Mouse (Mus musculus): ENCODE data around the gene Bmp2k.

Gene Bmp2k

DNA sequence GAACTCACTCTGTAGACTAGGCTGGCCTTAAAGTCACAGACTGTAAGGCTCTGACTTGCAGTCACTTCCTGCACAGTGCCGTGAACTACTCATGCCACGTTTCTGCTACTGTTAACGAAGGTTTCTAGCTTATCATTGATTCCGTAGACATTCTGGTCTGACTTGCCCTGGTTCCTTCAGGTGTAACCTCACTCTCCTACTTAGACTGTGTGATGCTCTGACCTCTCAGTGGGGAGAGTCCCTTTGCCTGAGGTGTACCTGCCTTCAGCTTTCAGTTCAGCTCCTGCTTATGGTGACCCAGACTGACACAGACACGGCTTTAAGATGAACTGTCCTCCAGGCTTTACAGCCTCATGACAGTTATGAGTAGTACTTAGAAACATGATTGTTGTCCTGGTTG is 56.7 kb downstream of the Bmp2k start:
- no peak for DNase-seq (ENCODE audit: low spot score in 2 of 2)

DNA sequence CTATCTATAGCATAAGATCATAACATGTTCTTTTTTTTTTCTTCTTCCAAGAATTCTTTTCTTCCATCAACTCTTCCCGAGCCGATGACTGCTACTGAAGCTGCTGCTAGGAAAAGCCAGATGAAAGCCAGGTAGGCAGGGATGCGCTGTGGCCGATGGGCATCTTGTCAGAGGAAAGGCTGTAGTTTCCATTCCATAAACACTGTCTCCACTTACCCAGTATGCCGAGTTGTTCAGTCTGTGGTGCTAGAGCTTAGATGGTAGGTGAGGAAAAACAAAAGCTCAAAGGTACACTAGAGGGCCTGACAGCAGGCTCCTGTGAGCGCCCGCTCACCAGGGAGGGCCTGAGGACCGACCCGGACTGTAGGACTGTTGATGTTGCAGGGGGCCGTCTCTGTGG is 57.3 kb downstream of the Bmp2k start:
- no peak for DNase-seq (ENCODE audit: low spot score in 2 of 2)

DNA sequence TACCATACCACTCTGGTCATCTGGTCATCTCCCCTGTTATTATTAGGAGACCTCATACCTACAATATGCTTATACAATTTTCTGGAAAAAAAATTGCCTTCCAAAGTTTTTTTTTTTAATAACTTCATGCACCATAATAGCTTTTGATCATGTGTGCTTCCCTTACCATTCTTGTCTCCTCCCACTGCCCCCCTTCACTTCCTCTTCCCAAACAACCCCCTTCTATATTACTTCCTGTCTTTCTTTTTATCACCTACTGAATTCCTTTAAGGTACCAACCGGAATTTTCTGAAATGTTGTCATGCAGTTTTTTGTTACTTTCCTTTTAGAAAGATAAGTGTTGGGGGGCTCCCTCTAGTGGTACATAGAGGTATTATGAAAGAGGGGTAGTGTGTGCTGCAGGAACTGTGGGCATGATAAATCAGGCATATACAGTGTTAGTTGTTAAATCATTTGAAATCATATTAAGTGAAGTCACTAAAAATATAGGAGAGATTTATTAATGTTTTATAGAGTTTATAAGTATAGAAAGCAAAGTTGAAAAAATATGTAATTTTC is 58.1 kb downstream of the Bmp2k start:
- peak; percentile 31 to 44 for DNase-seq (ENCODE audit: low spot score in 2 of 2)

DNA sequence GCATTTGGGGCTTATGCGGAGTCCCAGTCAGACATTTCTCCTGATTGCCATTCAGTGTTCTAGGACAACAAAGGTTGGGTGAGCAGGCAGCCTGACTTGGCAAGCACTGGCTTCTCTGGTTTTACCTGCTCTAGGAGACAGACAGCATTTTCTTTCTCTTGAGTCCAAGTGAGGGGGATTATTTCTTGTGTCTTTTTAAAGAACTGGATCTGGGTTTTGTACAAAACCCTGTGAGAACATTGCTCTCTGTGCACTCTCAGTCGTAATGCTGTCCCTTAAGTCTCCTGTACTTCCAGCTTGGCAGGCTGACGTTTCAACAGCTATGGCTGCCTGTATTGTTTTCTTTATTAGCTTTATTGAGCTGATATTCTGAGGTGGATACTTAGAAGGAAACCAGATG is 58.9 kb downstream of the Bmp2k start:
- no peak for DNase-seq (ENCODE audit: low spot score in 2 of 2)

DNA sequence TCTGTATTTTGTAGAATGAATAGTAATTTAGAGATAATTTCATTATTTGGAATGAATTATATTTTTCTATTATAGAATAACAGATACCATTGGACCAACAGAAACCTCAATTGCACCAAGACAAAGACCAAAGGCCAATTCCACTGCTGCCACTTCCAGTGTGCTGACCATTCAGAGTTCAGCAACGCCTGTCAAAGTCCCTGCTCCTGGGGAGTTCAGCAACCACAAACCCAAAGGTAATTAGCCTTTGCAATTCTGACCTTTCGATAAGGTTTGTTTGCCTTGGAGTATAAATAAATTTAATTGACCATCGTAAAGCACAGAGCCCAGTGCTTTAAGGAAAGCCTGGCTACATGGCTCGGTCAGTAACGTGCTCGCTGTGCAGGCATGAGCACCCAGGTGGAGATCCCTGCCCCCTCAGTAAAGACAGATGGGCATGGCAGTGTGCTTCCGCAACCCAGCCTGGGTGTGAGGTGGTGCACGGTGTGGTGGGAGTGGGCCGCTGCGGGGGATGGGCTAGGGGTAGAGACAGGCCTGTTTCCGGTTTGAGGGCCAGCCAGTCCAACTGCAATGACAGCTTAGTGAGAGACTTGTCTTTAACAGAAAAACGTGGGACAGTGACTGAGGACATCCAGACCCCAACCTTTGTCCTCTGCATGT is 59.4 kb downstream of the Bmp2k start:
- DNase-seq (ENCODE audit: low spot score in 2 of 2): no peak

GRCm38 (mm10) chr5:97060864-97061263 is 63.4 kb downstream of the Bmp2k start:
- no peak for DNase-seq (ENCODE audit: low spot score in 2 of 2)

DNA sequence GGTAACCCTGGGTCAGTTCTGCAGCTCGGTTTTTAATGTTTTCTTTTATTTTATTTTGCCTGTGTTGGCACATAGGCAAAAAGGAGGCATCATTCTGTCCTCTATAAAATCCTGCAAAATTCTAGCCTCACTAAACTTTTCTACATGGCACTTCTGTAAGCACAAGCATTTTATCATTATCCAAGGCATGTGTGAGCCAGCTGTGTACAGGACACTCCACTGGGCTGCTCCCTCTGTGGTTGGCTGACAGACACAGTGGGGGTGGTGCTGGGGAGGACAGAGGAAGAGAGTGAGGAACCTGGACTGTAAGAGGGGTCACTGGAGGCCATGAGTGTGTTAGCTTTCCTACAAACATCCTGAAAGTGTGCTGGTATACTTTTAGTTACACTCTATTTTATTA is 64.6 kb downstream of the Bmp2k start:
- DNase-seq (ENCODE audit: low spot score in 2 of 2): no peak

DNA sequence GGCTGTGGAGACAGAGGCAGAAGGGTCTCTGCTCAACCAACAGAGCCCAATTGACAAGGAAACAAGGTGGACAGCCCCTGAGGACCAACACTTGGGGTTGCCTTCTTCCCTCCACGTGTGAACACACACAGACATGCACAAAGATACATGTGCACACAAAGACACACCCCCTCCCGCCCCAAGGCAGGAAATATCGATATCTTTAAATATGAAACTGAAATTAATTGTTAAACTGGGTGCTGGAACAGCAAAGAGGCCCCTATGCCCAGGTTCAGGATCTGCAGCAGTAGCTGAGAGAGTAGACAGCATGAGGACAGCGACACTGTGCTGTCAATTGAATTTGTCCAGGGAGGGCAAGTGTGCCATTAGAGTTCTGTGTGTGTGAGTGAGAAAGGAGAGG is 68.3 kb downstream of the Bmp2k start:
- DNase-seq (ENCODE audit: low spot score in 2 of 2): no peak

- peak in 1 of 2 experiments; percentile 9 for DNase-seq (ENCODE audit: low spot score in 2 of 2)
Measured at GRCm38 (mm10) chr5:97075476-97076151, 78.1 kb downstream of the Bmp2k start.

- DNase-seq (ENCODE audit: low spot score in 2 of 2): no peak
Measured at GRCm38 (mm10) chr5:97076167-97076566, 78.7 kb downstream of the Bmp2k start.

GRCm38 (mm10) chr5:97077676-97078075 is 80.2 kb downstream of the Bmp2k start:
- no peak for DNase-seq (ENCODE audit: low spot score in 2 of 2)

GRCm38 (mm10) chr5:97078641-97079040 is 81.2 kb downstream of the Bmp2k start:
- no peak for DNase-seq (ENCODE audit: low spot score in 2 of 2)

- no peak for DNase-seq (ENCODE audit: low spot score in 2 of 2)
Measured at GRCm38 (mm10) chr5:97081481-97081880, 84.0 kb downstream of the Bmp2k start.

- no peak for DNase-seq (ENCODE audit: low spot score in 2 of 2)
Measured at GRCm38 (mm10) chr5:97083701-97084100, 86.2 kb downstream of the Bmp2k start.

GRCm38 (mm10) chr5:97084541-97084940 is 87.1 kb downstream of the Bmp2k start:
- DNase-seq (ENCODE audit: low spot score in 2 of 2): no peak

GRCm38 (mm10) chr5:97085071-97085470 is 87.6 kb downstream of the Bmp2k start:
- DNase-seq (ENCODE audit: low spot score in 2 of 2): no peak

DNA sequence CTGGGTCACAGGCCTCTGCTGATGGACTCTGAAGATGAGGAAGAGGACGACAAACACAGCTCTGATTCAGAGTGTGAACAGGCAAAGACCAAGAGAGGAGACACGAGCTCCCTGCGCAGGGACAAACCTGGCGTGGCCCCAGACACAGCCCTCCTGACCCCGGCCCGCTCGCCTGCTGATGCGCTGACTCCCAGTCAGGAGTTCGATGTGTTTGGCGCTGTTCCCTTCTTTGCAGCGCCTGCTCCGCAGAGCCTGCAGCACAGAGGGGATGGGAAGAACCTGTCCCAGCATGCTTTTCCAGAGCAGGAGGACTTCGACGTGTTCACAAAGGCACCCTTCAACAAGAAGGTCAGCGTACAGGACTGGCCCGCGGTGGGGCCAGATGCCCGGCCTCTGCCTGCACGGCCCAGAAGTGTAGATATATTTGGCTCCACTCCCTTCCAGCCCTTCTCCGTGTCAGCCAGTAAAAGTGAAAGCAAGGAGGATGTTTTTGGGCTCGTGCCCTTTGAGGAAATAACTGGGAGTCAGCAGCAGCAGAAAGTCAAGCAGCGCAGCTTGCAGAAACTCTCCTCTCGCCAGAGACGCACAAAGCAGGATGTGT is 89.6 kb downstream of the Bmp2k start:
- no peak for DNase-seq (ENCODE audit: low spot score in 2 of 2)

DNA sequence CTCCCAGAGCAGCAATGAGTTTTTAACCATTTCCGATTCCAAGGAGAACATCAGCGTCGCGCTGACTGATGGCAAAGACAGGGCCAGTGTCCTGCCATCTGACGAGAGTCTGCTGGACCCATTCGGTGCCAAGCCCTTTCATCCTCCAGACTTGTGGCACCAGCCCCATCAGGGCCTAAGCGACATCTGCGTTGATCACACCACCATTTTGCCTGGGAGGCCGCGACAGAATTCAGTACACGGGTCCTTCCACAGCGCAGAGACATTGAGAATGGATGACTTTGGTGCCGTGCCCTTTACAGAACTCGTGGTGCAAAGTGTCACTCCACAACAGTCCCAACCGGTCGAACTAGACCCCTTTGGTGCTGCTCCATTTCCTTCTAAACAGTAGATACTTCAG is 90.3 kb downstream of the Bmp2k start:
- DNase-seq (ENCODE audit: low spot score in 2 of 2): no peak

DNA sequence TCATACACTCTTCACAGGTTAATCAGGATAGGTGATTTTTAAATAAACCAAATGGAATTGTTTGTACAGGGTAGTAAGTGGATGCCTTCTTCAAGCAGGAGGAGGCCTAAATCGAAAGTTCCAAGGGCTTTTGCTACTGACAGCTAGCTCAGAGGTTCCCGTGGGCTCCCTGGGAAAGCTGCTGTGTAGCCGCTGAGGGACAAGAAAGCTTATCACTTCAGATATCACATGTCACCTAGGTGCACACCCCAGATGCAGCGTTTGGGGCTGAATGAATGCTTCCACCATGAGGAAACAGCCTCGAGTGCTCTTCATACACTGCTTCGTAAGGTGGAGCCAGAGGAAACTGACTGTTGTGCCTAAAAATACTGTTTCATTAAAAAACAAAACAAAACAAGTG is 90.7 kb downstream of the Bmp2k start:
- DNase-seq (ENCODE audit: low spot score in 2 of 2): no peak

DNA sequence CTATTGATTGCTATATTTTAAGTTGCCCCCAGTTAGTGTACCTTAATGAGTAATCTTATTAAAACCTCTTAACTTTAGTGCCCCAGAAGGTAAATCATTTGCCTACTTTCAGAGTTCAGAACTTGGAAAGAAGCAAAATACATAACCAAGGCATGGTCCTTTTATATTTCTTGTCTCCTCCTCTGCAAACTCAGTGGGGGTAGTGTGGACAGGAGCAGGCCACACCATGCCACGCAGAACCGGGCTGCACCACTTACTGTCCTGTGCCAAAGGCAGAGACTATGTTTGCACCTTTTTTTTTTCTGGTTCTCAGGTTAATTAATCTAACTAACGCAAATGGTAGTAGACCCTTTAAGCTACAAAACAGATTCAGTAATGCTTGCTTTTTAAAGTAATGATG is 91.9 kb downstream of the Bmp2k start:
- DNase-seq (ENCODE audit: low spot score in 2 of 2): no peak

DNA sequence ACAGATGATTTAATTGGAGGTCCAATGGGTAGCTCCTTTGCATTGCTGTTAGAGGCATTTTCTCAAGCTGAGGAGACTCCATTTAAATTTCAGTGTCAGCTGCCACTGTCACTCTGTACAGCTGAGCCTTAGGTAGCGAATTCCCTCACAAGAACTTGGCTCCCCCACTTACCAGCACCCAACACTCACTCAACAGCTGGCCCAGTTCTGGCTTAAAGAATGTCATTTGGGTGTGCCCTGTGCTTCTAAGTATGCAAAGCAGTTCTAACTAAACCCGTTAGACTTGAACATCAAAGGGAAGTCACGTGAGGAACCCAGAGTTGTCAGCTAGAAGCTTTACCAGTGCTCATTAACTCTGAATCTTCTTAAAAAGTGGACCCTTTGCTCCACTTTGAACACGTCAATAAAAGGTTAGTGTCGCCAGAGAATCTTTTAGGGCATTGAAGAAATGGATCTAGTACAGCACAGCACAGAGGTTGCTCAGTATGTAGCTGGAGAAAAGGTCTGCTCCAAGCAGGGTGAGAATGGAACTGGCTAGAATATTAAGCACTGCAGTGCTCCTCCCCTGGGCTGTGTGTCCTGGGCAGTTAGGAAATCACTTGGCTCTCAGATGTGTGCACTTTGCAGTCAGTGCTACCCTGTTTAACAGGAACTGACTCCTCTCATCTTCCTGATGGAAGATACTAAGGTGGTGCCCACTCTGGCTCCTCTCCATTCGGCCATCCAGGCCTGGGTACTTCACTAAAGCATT is 92.7 kb downstream of the Bmp2k start:
- DNase-seq (ENCODE audit: low spot score in 2 of 2): peak in 1 of 2 experiments; percentile 10

DNA sequence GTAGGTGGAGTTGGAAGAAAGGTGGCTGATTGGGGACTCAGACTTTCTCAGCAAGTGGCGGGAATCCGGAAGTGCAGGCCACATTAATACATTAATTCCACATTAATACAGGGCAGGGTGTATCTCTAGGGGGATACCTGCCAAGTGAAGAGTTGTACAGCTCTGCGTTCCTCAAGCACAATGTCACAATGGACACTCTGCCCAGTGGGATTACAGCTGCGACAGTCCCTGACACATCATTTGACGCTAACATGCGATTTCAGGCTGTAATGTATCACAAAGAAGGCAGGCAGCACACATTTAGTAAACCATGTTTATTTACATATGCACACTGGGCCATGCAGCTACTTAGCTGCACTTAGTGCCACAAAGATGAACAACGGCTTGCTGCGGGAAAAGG is 95.5 kb downstream of the Bmp2k start:
- no peak for DNase-seq (ENCODE audit: low spot score in 2 of 2)

Measured in natural killer cell, adult 2 months (primary cell).